Mouse (Mus musculus) heart, postnatal 0 days (tissue): ENCODE measurements around the gene Tas1r3. TPM values are rescaled to one million over a fixed set of nuclear protein-coding genes. Genes with fewer than 3 reads are reported as not detected.
A peak's percentile ranks its signal among the peaks of the same experiment; 100 is the strongest.

ENCODE experiments used
- ATAC-seq: fragments of 200-750 bp; cut with Nextera tagmentation; 2 replicates; pipeline ENCODE4 v1.8.0; 2017; ENCODE audit warnings: low read depth, moderate number of reproducible peaks, moderate library complexity; ENCODE audit not compliant: insufficient read depth
- DNase-seq: peaks from one replicate; pipeline ENCODE4 v3.0.0-alpha.2; 2016; ENCODE audit warnings: low spot score
- H3K27ac ChIP-seq: fragments of 300-500 bp; sonication (generic); 2 replicates; pipeline ENCODE4 v1.5.1; 2014; ENCODE audit warnings: low read depth, mild to moderate bottlenecking
- H3K27me3 ChIP-seq: fragments of 300-500 bp; sonication (generic); 2 replicates; pipeline ENCODE4 v1.6.1; 2014; ENCODE audit warnings: low read length, mixed read lengths; ENCODE audit not compliant: control insufficient read depth, insufficient read depth
- H3K36me3 ChIP-seq: fragments of 300-500 bp; sonication (generic); replicated peaks from 2 replicates; pipeline ENCODE4 v1.6.1; 2014; ENCODE audit warnings: low read length, mixed read lengths; ENCODE audit not compliant: control insufficient read depth, insufficient read depth
- H3K4me1 ChIP-seq: fragments of 300-500 bp; sonication (generic); 2 replicates; pipeline ENCODE4 v1.6.1; 2014; ENCODE audit warnings: antibody characterized with exemption; ENCODE audit not compliant: control insufficient read depth, insufficient read depth
- H3K4me2 ChIP-seq: fragments of 300-500 bp; sonication (generic); 2 replicates; pipeline ENCODE4 v1.6.1; 2014; ENCODE audit warnings: low read depth, mild to moderate bottlenecking, low read length, moderate library complexity
- H3K4me3 ChIP-seq: fragments of 300-500 bp; sonication (generic); 2 replicates; pipeline ENCODE4 v1.5.1; 2014; ENCODE audit warnings: low read depth, low read length
- H3K9ac ChIP-seq: fragments of 300-500 bp; sonication (generic); replicated peaks from 2 replicates; pipeline ENCODE4 v1.6.1; 2014; ENCODE audit warnings: low read depth, low read length, mixed read lengths
- H3K9me3 ChIP-seq: fragments of 300-500 bp; sonication (generic); replicated peaks from 2 replicates; pipeline ENCODE4 v1.6.1; 2016; ENCODE audit warnings: low read length; ENCODE audit not compliant: control insufficient read depth
- CTCF ChIP-seq: IDR thresholded peaks from 2 replicates; pipeline ENCODE4 v1.5.1; 2016; ENCODE audit warnings: antibody characterized with exemption, control low read depth, low read depth
- EP300 ChIP-seq: IDR thresholded peaks from 2 replicates; pipeline ENCODE4 v1.6.1; 2016; ENCODE audit warnings: antibody characterized with exemption, low read depth
- WGBS: fragments of 180-500 bp; shearing (Covaris S2); extraction: QIAGEN DNeasy Blood & Tissue Kit; methylation state at CpG from one replicate; pipeline ENCODE4 v1.1.7; 2014; 5-methylcytosine and 5-hydroxymethylcytosine counted together
- polyA plus RNA-seq: library from polyadenylated mRNA; unstranded; fragments of >200 nt; fragmentation: Nextera tagmentation; extraction: Ambion mirVana; gene quantifications from 2 replicates; pipeline ENCODE4 v1.2.1, GENCODE M21; 2015
- total RNA-seq: library from RNA; depleted of rRNA; stranded (reverse); fragments of >200 nt; gene quantifications from 2 replicates; pipeline ENCODE4 v1.2.3, GENCODE M21; 2014; ENCODE audit warnings: low replicate concordance

Tas1r3 gene
- total and polyA plus RNA-seq, 2 experiments from 2014 or later, result 0.05 to 0.11 TPM

- peaks cover 28% of the 10 kb centered on the region for H3K36me3 ChIP-seq
- no peaks in the 10 kb centered on the region for H3K9me3 ChIP-seq
- WGBS, result 78% methylated on average over 4 of the region's 4 CpGs
- TF ChIP-seq EP300 (no peak), CTCF (no peak)
- DNase-seq (no peak), ATAC-seq (no peak)
- no peaks in the 10 kb centered on the region for H3K27me3 ChIP-seq
- H3K9ac ChIP-seq, result no peak overlapping the region
- H3K4me2 ChIP-seq, result no peak overlapping the region
- H3K4me1 ChIP-seq, result peaks cover 25% of the 10 kb centered on the region
- H3K27ac ChIP-seq, result no peak overlapping the region
- H3K4me3 ChIP-seq, result no peak overlapping the region
These were observed 32.7 kb upstream of the Tas1r3 start for GRCm38 (mm10) chr4:155895826-155896225.

DNA sequence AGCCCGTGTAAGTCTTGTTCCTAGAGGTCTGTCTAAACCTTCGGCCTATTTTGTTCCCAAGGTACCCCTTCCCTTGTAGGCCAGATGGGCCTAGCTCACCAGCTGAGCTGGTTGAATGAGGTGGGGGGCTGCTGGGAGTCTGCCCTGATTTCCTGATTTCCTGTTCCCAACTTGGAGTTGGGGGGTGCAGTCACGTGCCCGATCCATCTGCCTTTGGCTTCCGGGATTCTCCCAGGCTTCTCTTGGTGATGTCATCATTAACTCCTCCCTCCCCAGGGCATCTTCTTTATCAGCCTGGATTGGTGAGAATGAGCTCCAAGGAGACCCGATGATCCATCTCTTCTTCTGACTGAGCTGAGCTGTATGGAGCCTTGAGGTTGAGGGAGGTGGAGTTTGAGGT is 32.1 kb upstream of the Tas1r3 start:
- Histone ChIP-seq H3K4me2 (peak overlapping the region; percentile 99), H3K27me3 (no peaks in the 10 kb centered on the region), H3K4me3 (peak overlapping the region; percentile 6; the same call in 1 of the 2 replicates), H3K4me1 (peaks cover 27% of the 10 kb centered on the region), H3K36me3 (peaks cover 26% of the 10 kb centered on the region), H3K9ac (0 out of 2 replicates have a peak overlapping the region, but pooled peaks have one; percentile 16), H3K9me3 (no peaks in the 10 kb centered on the region), H3K27ac (peak overlapping the region; percentile 72)
- DNase-seq (no peak), ATAC-seq (no peak)
- 35% methylated on average over 6 of the region's 6 CpGs for WGBS
- no peak for TF ChIP-seq CTCF
- no peak for TF ChIP-seq EP300

DNA sequence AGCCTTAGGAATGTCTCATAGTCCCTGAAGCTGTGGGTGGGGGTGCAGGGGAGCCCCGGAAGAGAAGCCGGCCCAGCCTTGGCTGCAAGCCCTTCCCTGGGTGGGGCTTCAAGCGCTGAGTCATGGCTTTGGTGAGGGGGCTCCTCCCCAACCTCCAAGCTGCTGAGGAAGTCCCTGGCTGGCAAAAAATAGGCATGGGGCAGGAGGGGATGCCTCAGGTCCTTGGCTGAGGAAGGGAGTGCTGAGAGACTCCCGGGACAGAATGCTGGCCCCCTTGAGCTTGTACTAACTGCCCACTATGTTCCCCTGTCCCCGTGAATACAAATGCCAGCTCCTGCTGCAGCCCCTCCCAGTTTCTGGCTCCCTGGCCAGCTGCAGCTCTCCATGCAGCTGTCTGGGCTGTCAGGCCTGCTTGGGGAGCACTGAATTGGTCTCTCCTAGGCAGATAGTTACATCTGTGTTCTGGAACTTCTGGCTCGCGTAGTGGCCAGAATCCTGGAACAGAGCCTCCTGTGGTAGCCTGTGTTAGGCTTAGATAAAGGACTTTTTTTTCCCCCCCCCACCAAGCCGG is 31.2 kb upstream of the Tas1r3 start:
- Histone ChIP-seq H3K9ac (0 out of 2 replicates have a peak overlapping the region, but pooled peaks have one; percentile 11), H3K4me1 (peaks cover 27% of the 10 kb centered on the region), H3K27ac (peak overlapping the region; percentile 72), H3K4me3 (peak overlapping the region; percentile 6; the same call in 1 of the 2 replicates), H3K9me3 (no peaks in the 10 kb centered on the region), H3K27me3 (no peaks in the 10 kb centered on the region), H3K36me3 (peaks cover 21% of the 10 kb centered on the region), H3K4me2 (peak overlapping the region; percentile 99)
- no peak for TF ChIP-seq EP300
- TF ChIP-seq CTCF, result no peak
- ATAC-seq (no peak), DNase-seq (no peak)
- WGBS, result 18% methylated on average over 8 of the region's 8 CpGs

DNA sequence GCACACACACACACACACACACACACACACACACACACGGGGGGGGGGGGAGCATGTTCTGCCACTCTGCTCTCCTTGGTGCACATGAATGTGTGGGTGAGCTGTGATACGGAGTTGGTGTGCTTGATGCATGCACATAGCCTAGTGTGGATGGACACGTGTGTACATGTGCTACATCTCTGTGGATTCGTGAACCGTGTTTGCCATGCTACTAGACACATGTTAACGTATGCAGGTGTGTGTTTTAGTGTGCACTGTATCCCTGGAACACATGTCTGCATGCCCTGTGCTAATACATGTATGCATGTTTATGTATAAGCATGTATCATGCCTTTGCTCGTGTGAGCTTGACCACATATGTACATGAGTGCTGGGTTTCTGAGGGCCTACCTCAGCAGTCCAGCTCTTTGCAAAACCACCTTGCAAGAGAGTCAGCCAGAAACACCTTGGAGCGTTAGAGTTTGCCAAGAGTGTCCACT is 30.1 kb upstream of the Tas1r3 start:
- TF ChIP-seq CTCF (no peak), EP300 (no peak)
- Histone ChIP-seq H3K4me1 (peaks cover 27% of the 10 kb centered on the region), H3K4me3 (peak overlapping the region; percentile 80), H3K9me3 (no peaks in the 10 kb centered on the region), H3K36me3 (peaks cover 21% of the 10 kb centered on the region), H3K27me3 (no peaks in the 10 kb centered on the region), H3K27ac (no peak overlapping the region), H3K4me2 (peak overlapping the region; percentile 99), H3K9ac (no peak overlapping the region)
- 69% methylated on average over 8 of the region's 8 CpGs for WGBS
- no peak for ATAC-seq
- DNase-seq, result no peak

GRCm38 (mm10) chr4:155892438-155893211 is 29.5 kb upstream of the Tas1r3 start:
- 4% methylated on average over 36 of the region's 37 CpGs for WGBS
- no peak for DNase-seq

More at GRCm38 (mm10) chr4:155892438-155893211, 29.5 kb upstream of the Tas1r3 start:
- no peaks in the 10 kb centered on the region for H3K27me3 ChIP-seq
- no peaks in the 10 kb centered on the region for H3K9me3 ChIP-seq
- peak overlapping the region; percentile 99 for H3K4me2 ChIP-seq
- peak overlapping the region; percentile 97 for H3K27ac ChIP-seq
- H3K4me1 ChIP-seq, result peaks cover 27% of the 10 kb centered on the region
- peaks cover 27% of the 10 kb centered on the region for H3K36me3 ChIP-seq
- H3K4me3 ChIP-seq, result peak overlapping the region; percentile 80
- ATAC-seq, result peak; percentile 19; the same call in 1 of the 2 replicates
- H3K9ac ChIP-seq, result peak overlapping the region; percentile 80
- TF ChIP-seq EP300 (no peak), CTCF (no peak)
